23 mouse cellular contexts compared by ENCODE assay signal in genomic region chr1:84408873-84409272, GRCm38 (mm10). TPM values are rescaled to one million over a fixed set of nuclear protein-coding genes. Genes with fewer than 3 reads are reported as not detected.
DNase-seq lines count a peak whose midpoint lies in the region; ATAC-seq and TF ChIP-seq lines count a peak whose summit lies in the region.
"Had no signal": no experiment of that assay in that cellular context is flagged by ENCODE, and none has a peak within 500 bp of the region (broad histone marks: within the 10 kb centered on the region; RNA-seq: fewer than 3 reads in every experiment).

No protein-coding gene starts in this region.

- intact Hi-C loops in heart, adult 2 months (cut with DNase I) = no loop called here

- no peak overlapping the region for H3K4me2 ChIP-seq in embryonic facial prominence, embryonic 14.5 days (ENCODE audit: low read depth, low read length)
- no peak overlapping the region for H3K4me2 ChIP-seq in heart, embryonic 11.5 days
- H3K4me2 ChIP-seq: embryonic facial prominence, embryonic 13.5 days; forebrain, embryonic 13.5 days; forebrain, embryonic 15.5 days had no signal

- no peak for TF ChIP-seq POLR2A in heart, adult 2 months (IDR thresholded peaks at IDR 0.05; ENCODE audit: insufficient read depth, low read depth, low read length)

- DNase-seq in embryonic facial prominence, embryonic 14.5 days (ENCODE audit: low spot score) = peak; percentile 84
- DNase-seq in embryonic facial prominence, embryonic 10.5 days (ENCODE audit: low spot score) = no peak
- DNase-seq in heart, adult 2 months = no peak
- DNase-seq: adrenal gland, adult 8-10 months; adrenal gland, postnatal 14 days; adrenal gland, postnatal 36 days; B cell, adult 2 months; cerebellum, adult 11-12 months; cerebellum, adult 2 months; cerebellum, adult 9-10 months; cerebellum, postnatal 10 days; cerebellum, postnatal 25 days; forebrain, postnatal 0 days had no signal

- TF ChIP-seq EP300 in heart, adult 2 months (IDR thresholded peaks at IDR 0.05; ENCODE audit: insufficient read depth, low read depth, low read length) = no peak

- ATAC-seq in embryonic facial prominence, embryonic 14.5 days (ENCODE audit: low read depth) = peak; percentile 63; the same call in 1 of the 2 replicates
- ATAC-seq in heart, embryonic 11.5 days (replicated peaks; ENCODE audit: insufficient number of reproducible peaks, low FRiP score, low TSS enrichment) = no peak
- ATAC-seq: activated CD4-positive, CD25-positive, alpha-beta regulatory T cell, adult 4 months; CD4-positive, CD25-positive, alpha-beta regulatory T cell, adult 4 months; forebrain, embryonic 13.5 days; forebrain, embryonic 15.5 days; forebrain, postnatal 0 days; Patski had no signal

- H3K27me3 ChIP-seq in embryonic facial prominence, embryonic 14.5 days (replicated peaks; ENCODE audit: control insufficient read depth, insufficient read depth, low read length) = no peaks in the 10 kb centered on the region
- H3K27me3 ChIP-seq in embryonic facial prominence, embryonic 10.5 days (replicated peaks; ENCODE audit: low read depth, poor library complexity, severe bottlenecking) = no peaks in the 10 kb centered on the region
- H3K27me3 ChIP-seq in heart, adult 2 months (ENCODE audit: control insufficient read depth, insufficient read depth, low read length) = no peaks in the 10 kb centered on the region
- H3K27me3 ChIP-seq in heart, embryonic 11.5 days (ENCODE audit: control insufficient read depth, insufficient read depth, low read length) = no peaks in the 10 kb centered on the region
- H3K27me3 ChIP-seq: CH12.LX; embryonic facial prominence, embryonic 13.5 days; forebrain, embryonic 13.5 days; forebrain, embryonic 15.5 days; Patski had no signal

- no peak overlapping the region for H3K4me3 ChIP-seq in embryonic facial prominence, embryonic 14.5 days (ENCODE audit: low read depth, low read length)
- H3K4me3 ChIP-seq in embryonic facial prominence, embryonic 10.5 days = no peak overlapping the region
- no peak overlapping the region for H3K4me3 ChIP-seq in heart, adult 2 months
- H3K4me3 ChIP-seq in heart, embryonic 11.5 days (ENCODE audit: low read depth, low read length) = no peak overlapping the region
- H3K4me3 ChIP-seq in macrophage (ENCODE audit: inconsistent target) = no peak overlapping the region
- H3K4me3 ChIP-seq: embryonic facial prominence, embryonic 13.5 days; forebrain, embryonic 13.5 days; forebrain, embryonic 15.5 days had no signal

- no peak for TF ChIP-seq CTCF in heart, adult 2 months (IDR thresholded peaks at IDR 0.05)

- H3K4me1 ChIP-seq in embryonic facial prominence, embryonic 14.5 days (ENCODE audit: control insufficient read depth, insufficient read depth, low read length) = peaks cover 9% of the 10 kb centered on the region; the same call in 1 of the 2 replicates
- H3K4me1 ChIP-seq in embryonic facial prominence, embryonic 10.5 days = 0 out of 2 replicates have a peak, but pooled peaks cover 5% of the 10 kb centered on the region
- peaks cover 5% of the 10 kb centered on the region for H3K4me1 ChIP-seq in heart, adult 2 months (ENCODE audit: control insufficient read depth, insufficient read depth, low read length)
- H3K4me1 ChIP-seq in heart, embryonic 11.5 days (ENCODE audit: control insufficient read depth, insufficient read depth, low read length) = 0 out of 2 replicates have a peak, but pooled peaks cover 9% of the 10 kb centered on the region
- H3K4me1 ChIP-seq: forebrain, embryonic 13.5 days; forebrain, embryonic 15.5 days had no signal

- no peak overlapping the region for H3K9ac ChIP-seq in embryonic facial prominence, embryonic 14.5 days (ENCODE audit: low read depth, low read length)
- no peak overlapping the region for H3K9ac ChIP-seq in heart, adult 2 months (ENCODE audit: low read depth, low read length)
- H3K9ac ChIP-seq in heart, embryonic 11.5 days (ENCODE audit: low read depth, low read length) = no peak overlapping the region
- H3K9ac ChIP-seq: embryonic facial prominence, embryonic 13.5 days; forebrain, embryonic 13.5 days; forebrain, embryonic 15.5 days; forebrain, postnatal 0 days had no signal

- H3K9me3 ChIP-seq in embryonic facial prominence, embryonic 14.5 days (ENCODE audit: control insufficient read depth, low read length) = no peaks in the 10 kb centered on the region
- H3K9me3 ChIP-seq in embryonic facial prominence, embryonic 10.5 days = no peaks in the 10 kb centered on the region
- H3K9me3 ChIP-seq in heart, embryonic 11.5 days (replicated peaks; ENCODE audit: control insufficient read depth, low read length) = no peaks in the 10 kb centered on the region
- H3K9me3 ChIP-seq: embryonic facial prominence, embryonic 13.5 days; forebrain, embryonic 13.5 days; forebrain, embryonic 15.5 days had no signal

- H3K27ac ChIP-seq in embryonic facial prominence, embryonic 14.5 days (replicated peaks; ENCODE audit: low read depth, low read length) = no peak overlapping the region
- no peak overlapping the region for H3K27ac ChIP-seq in embryonic facial prominence, embryonic 10.5 days (replicated peaks)
- H3K27ac ChIP-seq in heart, adult 2 months = peak overlapping the region; percentile 0; the same call in 1 of the 2 replicates
- H3K27ac ChIP-seq in heart, embryonic 11.5 days (ENCODE audit: low read depth, low read length) = no peak overlapping the region
- H3K27ac ChIP-seq in macrophage = peak overlapping the region; percentile 99
- H3K27ac ChIP-seq: embryonic facial prominence, embryonic 13.5 days; forebrain, embryonic 13.5 days; forebrain, embryonic 15.5 days had no signal

- H3K79me2 ChIP-seq in heart, adult 2 months (replicated peaks; ENCODE audit: control insufficient read depth, insufficient read depth, low read length) = no peaks in the 10 kb centered on the region
- no peaks in the 10 kb centered on the region for H3K79me2 ChIP-seq in macrophage (ENCODE audit: inconsistent target)

- no peaks in the 10 kb centered on the region for H3K36me3 ChIP-seq in embryonic facial prominence, embryonic 14.5 days (ENCODE audit: control insufficient read depth, insufficient read depth, low read length)
- H3K36me3 ChIP-seq in embryonic facial prominence, embryonic 10.5 days (replicated peaks) = no peaks in the 10 kb centered on the region
- no peaks in the 10 kb centered on the region for H3K36me3 ChIP-seq in heart, adult 2 months (ENCODE audit: control insufficient read depth, insufficient read depth, low read length)
- H3K36me3 ChIP-seq in heart, embryonic 11.5 days (ENCODE audit: control insufficient read depth, insufficient read depth, low read length) = no peaks in the 10 kb centered on the region
- no peaks in the 10 kb centered on the region for H3K36me3 ChIP-seq in macrophage (ENCODE audit: inconsistent target)
- H3K36me3 ChIP-seq: embryonic facial prominence, embryonic 13.5 days; G1E had no signal

- WGBS in embryonic facial prominence, embryonic 14.5 days = 49% methylated on average over 2 of the region's 2 CpGs
- 73% methylated on average over 2 of the region's 2 CpGs for WGBS in embryonic facial prominence, embryonic 10.5 days
- WGBS in heart, adult 2 months = 76% methylated on average over 2 of the region's 2 CpGs
- 76% methylated on average over 2 of the region's 2 CpGs for WGBS in heart, embryonic 11.5 days (ENCODE audit: insufficient replicate concordance)
- WGBS in macrophage (ENCODE audit: missing documents) = 100% methylated on average over 2 of the region's 2 CpGs

RNA-seq across cellular contexts. Expression of gene Pid1, which starts 44.9 kb away (rescaled TPM):
- 38.8 and 40.4 TPM in 2 replicates for polyA plus RNA-seq in embryonic facial prominence, embryonic 14.5 days (2014; fragmentation: Nextera tagmentation; extraction: Ambion mirVana)
- 10.9 and 16.5 TPM in 2 replicates for polyA plus RNA-seq in embryonic facial prominence, embryonic 10.5 days (2016; fragmentation: Nextera tagmentation; extraction: Ambion mirVana)
- total RNA-seq in heart, adult 2 months (2021) = 1 to 10 TPM; 8.9 to 9.4 TPM
- polyA plus RNA-seq in heart, adult 2 months (2012; rRNA removed) = 9.1 and 9.5 TPM in 2 replicates
- 4.5 and 5.0 TPM in 2 replicates for polyA plus RNA-seq in heart, embryonic 11.5 days (2014; fragmentation: Nextera tagmentation; extraction: Ambion mirVana)
- total RNA-seq in macrophage (2018; cell fraction: chromatin; rRNA removed) = 100 to 1,000 TPM; 298 to 910 (median 469) TPM
- 100 to 1,000 TPM in 15 of 26 experiments, 10 to 100 TPM in 11; 81.2 to 152 (median 112) TPM for total RNA-seq in macrophage (2018; cell fraction: cytosol; rRNA removed)
- 1,000 to 10,000 TPM in 1 of 26 experiments, 100 to 1,000 TPM in 25; 194 to 1,029 (median 383) TPM for total RNA-seq in macrophage (2018; cell fraction: nucleus; rRNA removed)
- polyA plus RNA-seq in macrophage (2018) = 107 to 216 TPM (median 113 TPM) in 3 replicates
- total RNA-seq: CH12.LX had no signal
- polyA plus RNA-seq: G1E had no signal

Comparison
In these comparisons a context has a peak if more than half of its experiments do, and no peak if none do; other contexts are left out.
1. H3K27ac ChIP-seq: peak in heart, adult 2 months (single experiment) and macrophage (single experiment); none in embryonic facial prominence, embryonic 14.5 days (single experiment), embryonic facial prominence, embryonic 10.5 days (single experiment) and heart, embryonic 11.5 days (single experiment).